Mouse (Mus musculus): ENCODE measurements around the gene Armc12. TPM values are rescaled to one million over a fixed set of nuclear protein-coding genes. Genes with fewer than 3 reads are reported as not detected.
A peak's percentile ranks its signal among the peaks of the same experiment; 100 is the strongest.

Gene Armc12
- polyA plus RNA-seq, 1 experiment = not detected

DNA sequence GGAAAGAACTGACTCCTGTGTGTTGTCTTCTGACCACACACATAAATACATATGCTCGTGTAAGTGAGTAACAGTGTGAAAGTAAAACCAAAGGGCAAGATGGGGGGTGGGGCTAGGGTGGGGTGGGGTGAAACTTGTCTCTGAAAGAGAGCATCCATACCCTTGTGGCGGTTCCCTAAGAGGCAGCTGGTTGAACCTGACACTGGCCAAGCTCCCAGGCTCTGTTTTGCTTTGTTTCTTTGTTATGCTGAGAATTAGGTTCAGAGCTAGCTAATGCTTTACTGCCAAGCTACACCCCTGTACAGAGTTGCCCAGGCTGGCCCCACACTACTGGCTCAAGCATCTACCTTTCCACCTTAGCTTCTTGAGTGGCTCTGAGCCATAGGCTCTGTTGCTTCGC is 30.1 kb upstream of the Armc12 start:
- Histone ChIP-seq H3K9me3 (replicated peaks; ENCODE audit: control insufficient read depth, insufficient read depth, low read length, poor library complexity, severe bottlenecking) (0 out of 2 replicates have a peak, but pooled peaks cover 3% of the 10 kb centered on the region), H3K27me3 (ENCODE audit: control insufficient read depth, insufficient read depth, low read length, poor library complexity, severe bottlenecking) (no peaks in the 10 kb centered on the region), H3K27ac (ENCODE audit: insufficient read depth, low read length) (peak overlapping the region; percentile 35), H3K36me3 (ENCODE audit: control insufficient read depth, insufficient read depth, low read length, poor library complexity, severe bottlenecking) (no peaks in the 10 kb centered on the region), H3K4me1 (ENCODE audit: control insufficient read depth, insufficient read depth, low read length) (peaks cover 2% of the 10 kb centered on the region), H3K9ac (ENCODE audit: low read depth, poor library complexity, severe bottlenecking) (no peak overlapping the region), H3K4me3 (ENCODE audit: low read depth, low read length) (no peak overlapping the region)
- TF ChIP-seq EP300 (IDR thresholded peaks at IDR 0.05; ENCODE audit: insufficient read depth, low read depth, low read length) (0 out of 2 replicates have a peak, but pooled peaks have one; percentile 30), CTCF (IDR thresholded peaks at IDR 0.05; ENCODE audit: low read depth, low read length) (no peak)

DNA sequence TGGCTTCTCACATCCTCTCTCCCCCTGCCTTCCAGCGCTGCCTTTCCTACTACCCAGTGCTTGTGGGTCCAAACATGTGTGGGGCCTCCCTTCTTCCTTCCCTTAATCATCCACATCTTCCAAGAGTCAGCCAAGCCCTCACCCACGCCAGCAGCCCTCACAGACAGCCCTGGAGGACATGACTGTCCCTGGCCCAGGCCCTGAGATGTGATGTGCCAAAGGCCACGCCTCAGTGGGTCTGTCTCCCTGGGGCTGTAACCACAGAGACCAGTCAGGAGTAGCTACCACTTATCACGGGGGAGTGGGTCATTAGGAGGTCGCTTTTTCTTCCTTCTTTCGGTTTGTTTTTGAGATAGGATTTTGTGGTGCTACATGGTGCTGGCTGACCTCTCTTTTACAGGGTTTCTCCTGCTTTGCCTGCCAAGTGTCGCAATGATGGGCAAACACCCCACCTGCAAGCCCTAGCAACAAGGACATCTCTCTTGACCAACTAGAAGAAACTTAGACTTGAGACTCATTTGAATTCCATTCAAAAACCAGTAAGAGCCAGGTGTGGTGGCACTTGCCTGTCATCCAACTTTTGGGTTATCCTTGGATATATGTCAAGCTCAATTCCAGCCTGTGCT is 28.3 kb upstream of the Armc12 start:
- TF ChIP-seq EP300 (IDR thresholded peaks at IDR 0.05; ENCODE audit: insufficient read depth, low read depth, low read length) (no peak), CTCF (IDR thresholded peaks at IDR 0.05; ENCODE audit: low read depth, low read length) (no peak), POLR2A (IDR thresholded peaks at IDR 0.05; ENCODE audit: insufficient read depth, low read length) (no peak)
- no peaks in the 10 kb centered on the region for H3K27me3 ChIP-seq (ENCODE audit: control insufficient read depth, insufficient read depth, low read length, poor library complexity, severe bottlenecking)
- no peaks in the 10 kb centered on the region for H3K36me3 ChIP-seq (ENCODE audit: control insufficient read depth, insufficient read depth, low read length, poor library complexity, severe bottlenecking)
- H3K27ac ChIP-seq (ENCODE audit: insufficient read depth, low read length) = no peak overlapping the region
- peaks cover 7% of the 10 kb centered on the region for H3K4me1 ChIP-seq (ENCODE audit: control insufficient read depth, insufficient read depth, low read length)
- no peaks in the 10 kb centered on the region for H3K9me3 ChIP-seq (replicated peaks; ENCODE audit: control insufficient read depth, insufficient read depth, low read length, poor library complexity, severe bottlenecking)
- no peak overlapping the region for H3K9ac ChIP-seq (ENCODE audit: low read depth, poor library complexity, severe bottlenecking)
- H3K4me3 ChIP-seq (ENCODE audit: low read depth, low read length) = no peak overlapping the region

DNA sequence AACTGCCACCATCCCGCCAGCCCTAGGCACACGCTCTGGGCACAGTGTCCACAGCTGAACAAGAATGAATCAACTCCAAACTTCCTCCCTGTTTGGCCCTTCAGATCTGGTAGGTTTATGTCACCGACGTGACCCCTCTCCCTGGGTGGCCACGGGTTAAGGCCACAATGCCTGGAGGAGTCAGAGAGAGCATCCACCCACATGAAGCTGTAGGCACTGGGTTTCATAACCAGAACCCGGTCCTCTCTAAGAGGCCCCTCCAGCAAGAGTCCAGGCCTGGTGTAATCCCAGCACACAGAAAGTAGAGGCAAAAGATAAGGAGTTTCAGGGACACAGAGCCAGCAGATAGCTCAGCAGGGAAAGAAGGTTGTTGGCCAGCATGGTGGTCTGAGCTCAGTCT is 26.4 kb upstream of the Armc12 start:
- no peak overlapping the region for H3K4me3 ChIP-seq (ENCODE audit: low read depth, low read length)
- H3K27ac ChIP-seq (ENCODE audit: insufficient read depth, low read length) = no peak overlapping the region
- H3K36me3 ChIP-seq (ENCODE audit: control insufficient read depth, insufficient read depth, low read length, poor library complexity, severe bottlenecking) = no peaks in the 10 kb centered on the region
- no peak overlapping the region for H3K9ac ChIP-seq (ENCODE audit: low read depth, poor library complexity, severe bottlenecking)
- peaks cover 7% of the 10 kb centered on the region for H3K4me1 ChIP-seq (ENCODE audit: control insufficient read depth, insufficient read depth, low read length)
- no peaks in the 10 kb centered on the region for H3K9me3 ChIP-seq (replicated peaks; ENCODE audit: control insufficient read depth, insufficient read depth, low read length, poor library complexity, severe bottlenecking)
- no peak for TF ChIP-seq EP300 (IDR thresholded peaks at IDR 0.05; ENCODE audit: insufficient read depth, low read depth, low read length)
- TF ChIP-seq CTCF (IDR thresholded peaks at IDR 0.05; ENCODE audit: low read depth, low read length) = no peak
- TF ChIP-seq POLR2A (IDR thresholded peaks at IDR 0.05; ENCODE audit: insufficient read depth, low read length) = no peak
- H3K27me3 ChIP-seq (ENCODE audit: control insufficient read depth, insufficient read depth, low read length, poor library complexity, severe bottlenecking) = no peaks in the 10 kb centered on the region

- no peak for TF ChIP-seq EP300 (IDR thresholded peaks at IDR 0.05; ENCODE audit: insufficient read depth, low read depth, low read length)
- TF ChIP-seq CTCF (IDR thresholded peaks at IDR 0.05; ENCODE audit: low read depth, low read length) = no peak
- TF ChIP-seq POLR2A (IDR thresholded peaks at IDR 0.05; ENCODE audit: insufficient read depth, low read length) = no peak
These were observed 25.0 kb upstream of the Armc12 start for GRCm38 (mm10) chr17:28505591-28505990.

DNA sequence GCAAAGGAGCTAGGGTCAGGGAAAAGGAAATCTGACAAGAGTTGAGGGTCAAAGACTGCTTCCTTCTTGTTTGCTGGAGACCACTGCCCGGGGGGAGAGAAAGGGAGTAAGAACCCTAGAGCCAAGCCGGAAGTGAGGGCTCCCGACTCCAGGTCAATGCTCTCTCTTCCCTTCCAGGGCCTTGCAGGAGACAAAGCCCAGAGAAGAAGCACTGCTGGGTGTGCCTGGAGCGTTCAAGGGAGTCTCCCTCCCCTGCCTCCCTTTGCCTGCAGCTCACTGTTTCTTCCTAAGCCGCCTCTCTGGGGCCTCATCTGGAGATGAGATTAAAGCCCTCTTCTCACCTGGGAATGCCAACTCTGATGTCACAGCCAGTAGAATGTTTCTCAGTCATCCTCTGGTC is 23.7 kb upstream of the Armc12 start:
- no peak for TF ChIP-seq CTCF (IDR thresholded peaks at IDR 0.05; ENCODE audit: low read depth, low read length)
- TF ChIP-seq EP300 (IDR thresholded peaks at IDR 0.05; ENCODE audit: insufficient read depth, low read depth, low read length) = no peak
- TF ChIP-seq POLR2A (IDR thresholded peaks at IDR 0.05; ENCODE audit: insufficient read depth, low read length) = no peak
- H3K4me1 ChIP-seq (ENCODE audit: control insufficient read depth, insufficient read depth, low read length) = peaks cover 7% of the 10 kb centered on the region
- no peaks in the 10 kb centered on the region for H3K36me3 ChIP-seq (ENCODE audit: control insufficient read depth, insufficient read depth, low read length, poor library complexity, severe bottlenecking)
- peak overlapping the region; percentile 42; the same call in 1 of the 2 replicates for H3K27ac ChIP-seq (ENCODE audit: insufficient read depth, low read length)
- no peak overlapping the region for H3K4me3 ChIP-seq (ENCODE audit: low read depth, low read length)
- H3K27me3 ChIP-seq (ENCODE audit: control insufficient read depth, insufficient read depth, low read length, poor library complexity, severe bottlenecking) = no peaks in the 10 kb centered on the region
- no peaks in the 10 kb centered on the region for H3K9me3 ChIP-seq (replicated peaks; ENCODE audit: control insufficient read depth, insufficient read depth, low read length, poor library complexity, severe bottlenecking)
- H3K9ac ChIP-seq (ENCODE audit: low read depth, poor library complexity, severe bottlenecking) = no peak overlapping the region

More at GRCm38 (mm10) chr17:28505591-28505990, 25.0 kb upstream of the Armc12 start:
- Histone ChIP-seq H3K27me3 (ENCODE audit: control insufficient read depth, insufficient read depth, low read length, poor library complexity, severe bottlenecking) (no peaks in the 10 kb centered on the region), H3K9me3 (replicated peaks; ENCODE audit: control insufficient read depth, insufficient read depth, low read length, poor library complexity, severe bottlenecking) (no peaks in the 10 kb centered on the region), H3K27ac (ENCODE audit: insufficient read depth, low read length) (no peak overlapping the region), H3K4me3 (ENCODE audit: low read depth, low read length) (no peak overlapping the region), H3K9ac (ENCODE audit: low read depth, poor library complexity, severe bottlenecking) (no peak overlapping the region), H3K4me1 (ENCODE audit: control insufficient read depth, insufficient read depth, low read length) (peaks cover 7% of the 10 kb centered on the region), H3K36me3 (ENCODE audit: control insufficient read depth, insufficient read depth, low read length, poor library complexity, severe bottlenecking) (no peaks in the 10 kb centered on the region)

DNA sequence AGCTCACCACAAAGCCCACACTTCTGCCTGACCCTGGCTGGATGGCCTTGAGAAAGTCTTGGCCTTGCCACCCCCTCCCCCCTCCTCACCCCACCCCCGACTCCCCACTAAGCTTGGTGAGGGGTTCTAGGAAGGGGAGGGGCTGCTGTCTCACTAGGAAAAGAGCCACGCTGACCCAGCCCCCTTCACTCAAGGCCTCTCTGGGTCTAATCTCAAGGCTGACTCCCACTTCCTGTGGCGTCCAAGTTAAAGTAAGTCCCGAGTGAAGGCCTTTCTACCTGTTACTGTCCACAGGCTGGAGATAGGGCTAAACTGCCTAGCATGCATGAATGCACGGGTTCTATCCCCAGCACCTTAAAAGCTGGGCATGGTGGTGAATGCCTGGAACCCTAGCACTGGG is 23.1 kb upstream of the Armc12 start:
- Histone ChIP-seq H3K4me1 (ENCODE audit: control insufficient read depth, insufficient read depth, low read length) (peaks cover 12% of the 10 kb centered on the region), H3K9ac (ENCODE audit: low read depth, poor library complexity, severe bottlenecking) (no peak overlapping the region), H3K4me3 (ENCODE audit: low read depth, low read length) (no peak overlapping the region), H3K9me3 (replicated peaks; ENCODE audit: control insufficient read depth, insufficient read depth, low read length, poor library complexity, severe bottlenecking) (no peaks in the 10 kb centered on the region), H3K27me3 (ENCODE audit: control insufficient read depth, insufficient read depth, low read length, poor library complexity, severe bottlenecking) (no peaks in the 10 kb centered on the region), H3K27ac (ENCODE audit: insufficient read depth, low read length) (no peak overlapping the region; the same call in 1 of the 2 replicates), H3K36me3 (ENCODE audit: control insufficient read depth, insufficient read depth, low read length, poor library complexity, severe bottlenecking) (no peaks in the 10 kb centered on the region)
- TF ChIP-seq POLR2A (IDR thresholded peaks at IDR 0.05; ENCODE audit: insufficient read depth, low read length) (no peak), EP300 (IDR thresholded peaks at IDR 0.05; ENCODE audit: insufficient read depth, low read depth, low read length) (no peak), CTCF (IDR thresholded peaks at IDR 0.05; ENCODE audit: low read depth, low read length) (no peak)
